Mouse (Mus musculus) midbrain, embryonic 12.5 days (tissue): ENCODE measurements around the gene Nepn. TPM values are rescaled to one million over a fixed set of nuclear protein-coding genes. Genes with fewer than 3 reads are reported as not detected.
A peak's percentile ranks its signal among the peaks of the same experiment; 100 is the strongest.
"Not testable (repeated sequence)": the region's sequence is repeated elsewhere in the genome, so short reads cannot be mapped to it uniquely, and the experiment has no call there.

ENCODE experiments used
- ATAC-seq: fragments of 200-750 bp; cut with Nextera tagmentation; 2 replicates; pipeline ENCODE4 v1.8.0; 2017; ENCODE audit warnings: low read depth, moderate TSS enrichment, moderate library complexity; ENCODE audit not compliant: low FRiP score
- H3K27ac ChIP-seq: fragments of 300-500 bp; sonication (generic); replicated peaks from 2 replicates; pipeline ENCODE4 v1.5.1; 2016; ENCODE audit warnings: mild to moderate bottlenecking
- H3K27me3 ChIP-seq: fragments of 300-500 bp; sonication (generic); 2 replicates; pipeline ENCODE4 v1.6.1; 2016; ENCODE audit warnings: mild to moderate bottlenecking
- H3K36me3 ChIP-seq: fragments of 300-500 bp; sonication (generic); 2 replicates; pipeline ENCODE4 v1.6.1; 2016
- H3K4me1 ChIP-seq: fragments of 300-500 bp; sonication (generic); 2 replicates; pipeline ENCODE4 v1.6.1; 2016
- H3K4me2 ChIP-seq: fragments of 300-500 bp; sonication (generic); replicated peaks from 2 replicates; pipeline ENCODE4 v1.6.1; 2016; ENCODE audit warnings: mild to moderate bottlenecking, moderate library complexity
- H3K4me3 ChIP-seq: fragments of 300-500 bp; sonication (generic); 2 replicates; pipeline ENCODE4 v1.5.1; 2016; ENCODE audit warnings: mild to moderate bottlenecking
- H3K9ac ChIP-seq: fragments of 300-500 bp; sonication (generic); replicated peaks from 2 replicates; pipeline ENCODE4 v1.6.1; 2016; ENCODE audit warnings: mild to moderate bottlenecking, moderate library complexity
- H3K9me3 ChIP-seq: fragments of 300-500 bp; sonication (generic); 2 replicates; pipeline ENCODE4 v1.6.1; 2016; ENCODE audit warnings: mild to moderate bottlenecking
- WGBS: fragments of 180-500 bp; shearing (Covaris S2); methylation state at CpG from one replicate; pipeline ENCODE4 v1.1.7; 2016; 5-methylcytosine and 5-hydroxymethylcytosine counted together
- polyA plus RNA-seq: library from polyadenylated mRNA; unstranded; fragments of >200 nt; fragmentation: Nextera tagmentation; extraction: Ambion mirVana; gene quantifications from 2 replicates; pipeline ENCODE4 v1.2.1, GENCODE M21; 2016

Nepn gene
- polyA plus RNA-seq = not detected in 2 replicates

DNA sequence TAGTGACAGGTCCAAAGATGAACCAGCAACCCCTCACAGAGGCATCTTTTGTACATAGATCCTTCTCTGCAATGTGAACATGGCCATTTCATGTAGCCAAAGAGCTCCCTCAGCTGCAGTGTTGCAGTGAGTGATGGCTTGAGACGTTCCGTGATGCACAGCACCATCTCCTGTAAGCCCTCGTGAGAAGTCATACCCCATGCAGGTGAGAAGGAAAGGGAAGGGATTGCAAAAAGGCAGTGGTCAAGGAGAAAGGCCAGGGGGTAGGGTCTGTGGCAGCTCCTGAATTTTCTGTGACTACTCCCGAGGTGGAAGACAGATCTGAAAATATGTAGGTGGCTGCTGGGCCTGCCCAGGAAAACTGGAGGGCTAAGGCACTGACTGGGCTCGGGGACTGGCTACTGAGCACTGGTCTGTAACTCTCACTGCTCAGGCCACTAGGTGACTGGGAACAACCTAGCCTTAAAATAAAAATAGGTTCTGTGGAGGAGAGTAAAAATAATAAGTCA is at the start of gene Nepn:
Gene Nepn, plus strand, starts transcription at position 51 of the 509 bp plus-strand sequence.
- H3K9me3 ChIP-seq = no peaks in the 10 kb centered on the region
- no peaks in the 10 kb centered on the region for H3K27me3 ChIP-seq
- no peak within 1 kb of the TSS for H3K4me3 ChIP-seq
- H3K4me1 ChIP-seq = no peaks in the 10 kb centered on the region
- H3K27ac ChIP-seq = no peak within 1 kb of the TSS
- H3K36me3 ChIP-seq = no peaks in the 10 kb centered on the region
- no peak within 1 kb of the TSS for H3K9ac ChIP-seq
- no peak for ATAC-seq
- WGBS = 88% methylated on average over 5 of the region's 5 CpGs
- no peak within 1 kb of the TSS for H3K4me2 ChIP-seq

DNA sequence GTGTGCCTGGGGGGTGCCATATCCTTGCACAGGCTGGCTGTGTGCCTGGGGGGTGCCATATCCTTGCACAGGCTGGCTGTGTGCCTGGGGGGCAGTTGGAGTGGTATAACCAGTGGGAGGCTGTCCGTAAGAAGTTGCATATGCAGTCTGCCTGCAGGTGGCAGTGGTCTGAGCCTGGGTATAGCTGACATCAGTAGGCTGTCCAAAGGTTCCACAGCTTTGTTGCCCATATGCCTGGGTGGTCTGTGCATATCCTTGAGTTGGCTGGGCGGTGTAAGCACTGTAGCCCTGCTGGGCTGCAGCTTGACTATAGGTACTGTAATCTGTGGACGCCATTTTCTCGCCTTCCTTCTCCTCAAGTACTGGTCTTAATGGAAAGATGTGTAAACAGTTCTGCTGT is 45.4 kb upstream of the Nepn start:
- not testable (repeated sequence) for ATAC-seq, H3K4me1 ChIP-seq
- WGBS = 93% methylated on average over 4 of the region's 4 CpGs

DNA sequence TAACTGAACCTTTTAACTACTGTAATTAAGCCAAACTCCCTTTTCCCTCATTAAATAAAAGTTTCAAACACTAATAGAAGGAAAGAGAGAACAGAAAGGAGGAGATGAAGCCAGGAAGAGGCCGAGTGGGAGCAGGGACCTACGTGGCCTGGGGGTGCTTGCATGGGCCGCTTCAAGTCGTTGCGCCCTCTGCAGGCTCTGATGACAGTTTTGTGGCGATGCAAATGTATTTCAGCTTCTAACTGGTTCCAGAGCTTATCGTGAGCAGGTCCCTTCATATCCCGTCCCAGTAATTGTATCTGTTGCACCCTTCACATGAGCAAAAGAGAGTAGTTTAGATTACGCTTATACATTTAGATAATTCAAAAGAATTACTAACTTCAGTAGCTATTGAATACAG is 35.6 kb upstream of the Nepn start:
- WGBS = 75% methylated on average over 9 of the region's 9 CpGs
- Histone ChIP-seq H3K36me3 (peaks cover 34% of the 10 kb centered on the region), H3K9ac (no peak overlapping the region), H3K27me3 (no peaks in the 10 kb centered on the region), H3K27ac (no peak overlapping the region), H3K4me2 (no peak overlapping the region), H3K9me3 (no peaks in the 10 kb centered on the region), H3K4me3 (no peak overlapping the region), H3K4me1 (no peaks in the 10 kb centered on the region)
- ATAC-seq = no peak

More for the DNA sequence above, 45.4 kb upstream of the Nepn start:
- not testable (repeated sequence) for H3K27ac ChIP-seq, H3K9me3 ChIP-seq, H3K27me3 ChIP-seq, H3K4me2 ChIP-seq, H3K4me3 ChIP-seq, H3K9ac ChIP-seq
- peaks cover 65% of the 10 kb centered on the region for H3K36me3 ChIP-seq

DNA sequence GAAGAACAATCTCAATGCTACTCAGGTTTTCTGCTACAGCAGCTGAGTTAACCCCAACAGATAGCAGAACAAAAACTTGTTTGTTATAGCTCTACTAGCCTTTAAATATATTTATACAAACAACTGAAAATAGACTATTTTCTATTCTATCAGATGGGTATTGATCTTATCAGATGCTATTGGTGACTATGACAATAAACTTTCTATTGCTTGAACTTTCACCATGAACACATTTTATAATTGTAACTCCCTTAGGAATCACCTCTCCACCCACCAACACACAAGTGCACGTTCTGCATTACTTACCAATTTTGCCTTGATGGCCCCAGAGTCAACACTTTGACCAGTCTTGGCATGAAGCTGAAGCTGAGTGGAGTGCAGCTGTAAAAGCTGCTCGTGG is 30.3 kb upstream of the Nepn start, which contains the start of gene Gm26741:
Gene Gm26741, plus strand, starts transcription at position 301 of the 400 bp plus-strand sequence.
- Histone ChIP-seq H3K4me3 (no peak within 1 kb of the TSS), H3K27ac (no peak within 1 kb of the TSS), H3K36me3 (peaks cover 3% of the 10 kb centered on the region; the same call in 1 of the 2 replicates), H3K9me3 (no peaks in the 10 kb centered on the region), H3K4me2 (no peak within 1 kb of the TSS), H3K27me3 (no peaks in the 10 kb centered on the region), H3K9ac (no peak within 1 kb of the TSS), H3K4me1 (no peaks in the 10 kb centered on the region)
- 89% methylated on average over 2 of the region's 2 CpGs for WGBS
- ATAC-seq = no peak

DNA sequence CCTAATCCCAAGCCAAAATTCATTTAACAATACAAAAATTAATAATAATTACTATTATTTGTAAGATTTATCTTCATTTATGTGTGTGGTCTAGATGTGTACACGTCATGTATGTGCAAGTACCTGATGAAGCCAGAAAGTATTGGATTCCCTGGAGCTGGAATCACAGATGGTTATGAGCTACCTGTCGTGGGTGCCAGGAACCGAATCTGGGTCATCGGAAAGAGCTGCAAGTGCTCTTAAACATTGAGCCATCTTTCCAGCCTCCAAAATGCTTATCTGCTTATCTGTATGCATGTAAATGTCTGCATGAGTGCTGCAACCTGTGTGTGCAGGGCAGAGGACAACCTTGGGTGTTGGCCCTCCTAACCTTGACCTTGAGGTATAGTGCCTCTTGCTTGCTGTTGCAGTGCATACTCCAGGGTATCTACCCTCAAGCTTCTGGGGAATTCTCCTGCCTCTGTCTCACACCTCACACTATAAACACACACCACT is 28.5 kb upstream of the Nepn start:
- ATAC-seq = no peak
- 99% methylated on average over 4 of the region's 4 CpGs for WGBS
- no peak overlapping the region for H3K9ac ChIP-seq
- H3K4me3 ChIP-seq = no peak overlapping the region
- no peaks in the 10 kb centered on the region; the same call in 1 of the 2 replicates for H3K36me3 ChIP-seq
- H3K27me3 ChIP-seq = no peaks in the 10 kb centered on the region
- no peaks in the 10 kb centered on the region for H3K4me1 ChIP-seq
- no peak overlapping the region for H3K27ac ChIP-seq
- H3K9me3 ChIP-seq = no peaks in the 10 kb centered on the region
- H3K4me2 ChIP-seq = no peak overlapping the region

DNA sequence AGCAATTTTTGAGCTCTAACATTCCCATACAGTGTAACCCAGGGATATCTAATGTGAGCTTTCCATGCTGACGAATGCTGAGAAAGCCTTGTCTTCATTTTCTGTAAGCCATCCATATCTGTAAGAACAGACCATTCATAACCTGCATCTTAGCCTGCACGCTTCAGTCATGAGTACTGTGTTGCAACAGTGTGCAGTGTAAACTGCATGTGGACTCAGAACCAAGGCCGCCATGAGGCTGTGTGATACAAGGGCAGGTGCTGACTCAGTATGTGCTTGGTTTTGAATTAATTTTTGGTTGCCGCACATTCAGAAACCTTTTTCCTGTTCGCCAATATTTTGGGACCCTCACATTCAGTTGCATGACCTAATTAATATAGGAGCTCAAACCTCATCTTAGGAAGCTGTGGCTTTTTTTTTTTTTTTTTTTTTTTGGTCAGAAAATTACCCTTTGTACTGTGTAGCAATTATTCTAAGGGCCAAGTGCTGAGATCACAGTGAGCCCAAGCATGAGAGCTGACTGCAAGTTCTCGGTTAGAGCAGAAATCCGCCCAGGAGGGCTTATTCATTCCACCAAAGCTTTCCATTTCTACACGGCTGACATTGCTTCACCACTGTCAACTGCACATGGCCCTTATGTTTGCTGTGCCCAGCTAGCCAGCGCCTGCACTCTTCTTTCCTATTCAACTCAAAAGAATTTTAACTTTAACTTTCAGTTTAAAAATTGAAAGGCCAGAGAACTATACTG is 27.7 kb upstream of the Nepn start:
- Histone ChIP-seq H3K4me1 (no peaks in the 10 kb centered on the region), H3K9ac (no peak overlapping the region), H3K36me3 (no peaks in the 10 kb centered on the region), H3K4me3 (no peak overlapping the region), H3K9me3 (no peaks in the 10 kb centered on the region), H3K27me3 (no peaks in the 10 kb centered on the region), H3K4me2 (no peak overlapping the region), H3K27ac (no peak overlapping the region)
- ATAC-seq = no peak
- 92% methylated on average over 9 of the region's 9 CpGs for WGBS

DNA sequence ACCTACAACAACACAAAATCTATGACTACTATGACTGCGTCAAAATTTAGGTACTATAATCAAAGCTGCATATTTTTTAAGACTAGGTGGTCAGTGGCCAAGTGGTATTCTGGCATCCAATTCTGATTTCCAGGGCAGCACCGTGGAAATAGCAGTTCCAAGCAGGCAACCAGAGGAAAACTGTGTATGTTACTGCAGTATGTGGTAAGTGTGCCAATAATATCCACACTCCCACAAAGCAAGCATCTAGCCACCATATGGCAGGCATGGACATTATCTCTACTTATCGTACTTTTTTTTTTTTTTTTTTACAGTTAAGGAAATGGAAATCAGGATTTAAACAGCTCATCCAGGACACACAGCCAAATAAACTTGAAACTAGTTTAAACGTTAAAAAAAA is 20.4 kb upstream of the Nepn start:
- ATAC-seq = no peak
- WGBS = 98% methylated on average over 4 of the region's 4 CpGs

DNA sequence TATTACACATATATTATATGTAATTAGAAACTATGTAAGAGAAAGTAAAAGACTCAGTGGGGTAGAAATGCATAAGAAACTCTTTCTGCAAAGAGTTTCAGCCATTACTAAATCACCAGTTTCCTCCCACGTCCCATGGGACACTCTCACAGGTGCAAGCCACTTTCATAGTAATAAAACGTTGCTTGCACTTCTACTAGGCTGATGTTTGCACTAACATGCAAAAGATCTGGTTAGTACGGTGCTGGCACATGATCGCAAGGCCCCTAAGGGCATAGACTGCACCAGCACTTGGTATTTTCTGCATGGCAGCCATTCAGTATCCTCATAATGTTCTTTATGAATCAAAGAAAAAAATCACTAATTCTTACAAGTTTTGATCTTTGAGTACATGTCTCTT is 14.9 kb upstream of the Nepn start:
- WGBS = 89% methylated on average over 4 of the region's 4 CpGs
- Histone ChIP-seq H3K4me3 (no peak overlapping the region), H3K36me3 (no peaks in the 10 kb centered on the region), H3K9ac (no peak overlapping the region), H3K4me2 (no peak overlapping the region), H3K9me3 (no peaks in the 10 kb centered on the region), H3K27ac (no peak overlapping the region), H3K27me3 (no peaks in the 10 kb centered on the region), H3K4me1 (no peaks in the 10 kb centered on the region)
- ATAC-seq = no peak

More for the DNA sequence above, 20.4 kb upstream of the Nepn start:
- Histone ChIP-seq H3K4me2 (no peak overlapping the region), H3K27me3 (no peaks in the 10 kb centered on the region), H3K9ac (no peak overlapping the region), H3K27ac (no peak overlapping the region), H3K36me3 (no peaks in the 10 kb centered on the region), H3K9me3 (no peaks in the 10 kb centered on the region), H3K4me1 (no peaks in the 10 kb centered on the region), H3K4me3 (no peak overlapping the region)

DNA sequence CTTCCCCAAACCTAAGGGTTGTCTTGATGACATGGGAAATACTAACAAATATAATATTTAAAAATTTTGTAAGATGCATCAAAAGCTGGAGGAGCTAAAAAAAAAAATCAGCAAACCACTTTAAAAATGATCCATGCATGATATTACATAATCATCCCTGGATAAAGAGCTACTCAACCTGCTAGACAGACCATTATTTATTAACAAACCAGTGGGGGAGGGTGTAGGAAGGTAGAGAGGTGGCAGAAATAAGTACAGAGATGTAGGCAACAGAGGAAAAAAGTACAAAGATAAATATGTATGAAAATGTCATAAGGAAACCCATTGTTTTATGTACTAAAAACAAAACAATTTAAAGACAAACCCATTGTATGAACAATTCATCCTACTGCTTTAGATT is 14.1 kb upstream of the Nepn start:
- H3K4me2 ChIP-seq = no peak overlapping the region
- H3K9me3 ChIP-seq = no peaks in the 10 kb centered on the region
- H3K27me3 ChIP-seq = no peaks in the 10 kb centered on the region
- H3K4me3 ChIP-seq = no peak overlapping the region
- no peak overlapping the region for H3K9ac ChIP-seq
- peaks cover 5% of the 10 kb centered on the region for H3K4me1 ChIP-seq
- no peak overlapping the region for H3K27ac ChIP-seq
- no peak for ATAC-seq
- H3K36me3 ChIP-seq = no peaks in the 10 kb centered on the region

DNA sequence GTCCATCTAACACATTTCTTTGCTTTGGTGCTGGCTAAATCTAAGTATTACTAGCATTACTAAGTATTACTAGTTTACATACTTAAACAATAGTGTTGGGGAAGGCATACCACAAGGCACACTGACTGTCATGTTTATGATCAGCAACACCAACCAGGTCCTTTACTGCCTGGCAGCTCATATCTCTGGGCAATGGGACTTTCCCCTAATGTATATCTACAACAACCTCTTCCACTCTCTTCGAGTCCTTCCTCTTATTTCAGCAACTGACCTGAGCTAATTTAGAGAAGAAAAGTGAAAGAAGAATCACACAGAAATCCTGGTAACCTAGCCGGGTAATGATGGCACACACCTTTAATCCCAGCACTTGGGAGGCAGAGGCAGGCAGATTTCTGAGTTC is 12.3 kb upstream of the Nepn start:
- WGBS = 91% methylated on average over 2 of the region's 2 CpGs
- no peaks in the 10 kb centered on the region for H3K9me3 ChIP-seq
- no peaks in the 10 kb centered on the region for H3K36me3 ChIP-seq
- H3K4me1 ChIP-seq = peaks cover 5% of the 10 kb centered on the region
- H3K9ac ChIP-seq = no peak overlapping the region
- H3K4me3 ChIP-seq = no peak overlapping the region
- ATAC-seq = no peak
- H3K27me3 ChIP-seq = no peaks in the 10 kb centered on the region
- H3K4me2 ChIP-seq = no peak overlapping the region
- H3K27ac ChIP-seq = no peak overlapping the region

DNA sequence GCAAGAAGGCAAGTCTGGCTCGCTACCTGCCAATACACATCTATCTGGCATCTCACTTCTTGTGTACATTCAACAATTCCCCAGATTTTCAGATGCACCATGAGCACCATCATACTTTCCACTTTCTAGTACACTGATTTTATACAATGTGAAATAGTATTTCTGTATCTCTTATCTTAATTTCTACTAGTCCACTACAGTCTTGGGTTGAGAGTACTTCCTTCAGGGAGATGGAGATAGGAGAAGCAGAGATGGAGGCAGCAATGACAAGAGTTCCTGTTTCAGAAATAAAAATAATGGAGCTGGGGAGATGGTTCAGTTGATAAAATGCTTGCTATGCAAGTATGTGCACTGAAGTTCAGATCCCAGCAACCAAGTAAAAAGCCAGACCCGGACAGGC is 11.0 kb upstream of the Nepn start:
- Histone ChIP-seq H3K27ac (no peak overlapping the region), H3K27me3 (no peaks in the 10 kb centered on the region), H3K36me3 (no peaks in the 10 kb centered on the region), H3K9me3 (no peaks in the 10 kb centered on the region), H3K4me1 (peaks cover 10% of the 10 kb centered on the region), H3K4me2 (no peak overlapping the region), H3K4me3 (no peak overlapping the region), H3K9ac (no peak overlapping the region)
- no peak for ATAC-seq
- WGBS = 98% methylated on average over 2 of the region's 2 CpGs

DNA sequence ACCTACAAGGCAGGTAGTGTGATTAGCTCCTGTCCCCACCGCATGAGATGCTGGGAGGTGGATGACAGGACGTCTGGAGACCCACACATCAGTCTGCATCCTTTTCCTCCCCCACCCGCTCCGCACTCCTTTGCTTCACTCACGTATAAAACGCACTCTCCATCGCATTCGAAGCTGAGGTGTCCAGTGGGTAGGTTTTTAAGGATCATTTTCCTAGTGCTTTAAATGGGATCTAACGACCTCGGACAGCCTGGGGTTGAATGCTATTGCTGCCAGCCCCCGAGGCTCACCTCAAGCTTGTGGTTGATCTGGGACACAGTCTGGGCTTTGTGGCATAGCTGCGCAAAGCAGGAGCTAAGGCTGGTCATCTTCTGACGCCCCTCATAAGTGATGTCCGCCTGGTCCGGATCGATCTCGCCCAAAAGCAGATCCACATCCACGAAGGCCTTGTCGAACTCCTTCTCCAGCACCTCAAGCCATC is 7.4 kb upstream of the Nepn start:
- H3K9ac ChIP-seq = peak overlapping the region; percentile 88
- WGBS = under 1% methylated on average over 19 of the region's 19 CpGs
- ATAC-seq = peak; percentile 59
- H3K4me1 ChIP-seq = peaks cover 12% of the 10 kb centered on the region
- no peaks in the 10 kb centered on the region for H3K27me3 ChIP-seq
- no peaks in the 10 kb centered on the region for H3K9me3 ChIP-seq
- H3K36me3 ChIP-seq = no peaks in the 10 kb centered on the region
- H3K4me3 ChIP-seq = peak overlapping the region; percentile 88
- peak overlapping the region; percentile 96 for H3K27ac ChIP-seq
- peak overlapping the region; percentile 85 for H3K4me2 ChIP-seq
